22 mouse cellular contexts compared by ENCODE assay signal in genomic region chr1:191609578-191609977, GRCm38 (mm10).
"Had no signal": no experiment of that assay in that cellular context is flagged by ENCODE, and none has a peak within 500 bp of the region (broad histone marks: within the 10 kb centered on the region; RNA-seq: fewer than 3 reads in every experiment).

No protein-coding gene starts in this region.

- H3K9me3 ChIP-seq: limb, embryonic 10.5 days; limb, embryonic 13.5 days; liver, embryonic 12.5 days; liver, embryonic 15.5 days; lung, embryonic 15.5 days; midbrain, embryonic 15.5 days; neural tube, embryonic 12.5 days; stomach, embryonic 15.5 days had no signal

- ATAC-seq: midbrain, embryonic 15.5 days had no signal

- H3K9ac ChIP-seq: limb, embryonic 13.5 days; liver, embryonic 12.5 days; liver, embryonic 15.5 days; lung, embryonic 15.5 days; midbrain, embryonic 15.5 days; neural tube, embryonic 12.5 days; stomach, embryonic 15.5 days had no signal

- H3K4me2 ChIP-seq: limb, embryonic 13.5 days; liver, embryonic 12.5 days; liver, embryonic 15.5 days; lung, embryonic 15.5 days; midbrain, embryonic 11.5 days; midbrain, embryonic 15.5 days; neural tube, embryonic 12.5 days; stomach, embryonic 15.5 days had no signal

- DNase-seq: kidney, adult 18-20 months; kidney, adult 9 months; kidney, postnatal 25 days; layer of hippocampus, postnatal 36 days; liver; lung, adult 18-20 months; lung, postnatal 10 days; lung, postnatal 36 days; right cerebral cortex, postnatal 4 days; thymus, adult 18-20 months; thymus, postnatal 36 days had no signal

- H3K4me3 ChIP-seq: layer of hippocampus, adult 2 months; limb, embryonic 10.5 days; limb, embryonic 13.5 days; liver, embryonic 12.5 days; liver, embryonic 15.5 days; lung, embryonic 15.5 days; midbrain, embryonic 15.5 days; neural tube, embryonic 12.5 days; stomach, embryonic 15.5 days had no signal

- H3K27me3 ChIP-seq: limb, embryonic 13.5 days; liver, embryonic 12.5 days; liver, embryonic 15.5 days; lung, embryonic 15.5 days; midbrain, embryonic 15.5 days; neural tube, embryonic 12.5 days; stomach, embryonic 15.5 days had no signal

- H3K27ac ChIP-seq: kidney, postnatal 0 days; layer of hippocampus, adult 2 months; limb, embryonic 10.5 days; limb, embryonic 13.5 days; liver, embryonic 12.5 days; liver, embryonic 15.5 days; lung, embryonic 15.5 days; midbrain, embryonic 15.5 days; neural tube, embryonic 12.5 days; stomach, embryonic 15.5 days had no signal

- H3K4me1 ChIP-seq: limb, embryonic 10.5 days; limb, embryonic 13.5 days; liver, embryonic 12.5 days; liver, embryonic 15.5 days; lung, embryonic 15.5 days; midbrain, embryonic 15.5 days; neural tube, embryonic 12.5 days; stomach, embryonic 15.5 days had no signal
